Mouse (Mus musculus) embryonic fibroblast, embryonic 13.5 days (primary cell): ENCODE measurements around the gene Dpp6.

Source experiments
- CTCF ChIP-seq: IDR thresholded peaks from 2 replicates; pipeline ENCODE4 v1.5.1; 2011; ENCODE audit warnings: mild to moderate bottlenecking, control low read depth, low read length, moderate library complexity, borderline replicate concordance; ENCODE audit not compliant: insufficient read depth
- POLR2A ChIP-seq: IDR thresholded peaks from 2 replicates; pipeline ENCODE4 v1.6.1; 2011; ENCODE audit warnings: low read depth, mild to moderate bottlenecking, control low read depth, low read length, moderate library complexity

DNA sequence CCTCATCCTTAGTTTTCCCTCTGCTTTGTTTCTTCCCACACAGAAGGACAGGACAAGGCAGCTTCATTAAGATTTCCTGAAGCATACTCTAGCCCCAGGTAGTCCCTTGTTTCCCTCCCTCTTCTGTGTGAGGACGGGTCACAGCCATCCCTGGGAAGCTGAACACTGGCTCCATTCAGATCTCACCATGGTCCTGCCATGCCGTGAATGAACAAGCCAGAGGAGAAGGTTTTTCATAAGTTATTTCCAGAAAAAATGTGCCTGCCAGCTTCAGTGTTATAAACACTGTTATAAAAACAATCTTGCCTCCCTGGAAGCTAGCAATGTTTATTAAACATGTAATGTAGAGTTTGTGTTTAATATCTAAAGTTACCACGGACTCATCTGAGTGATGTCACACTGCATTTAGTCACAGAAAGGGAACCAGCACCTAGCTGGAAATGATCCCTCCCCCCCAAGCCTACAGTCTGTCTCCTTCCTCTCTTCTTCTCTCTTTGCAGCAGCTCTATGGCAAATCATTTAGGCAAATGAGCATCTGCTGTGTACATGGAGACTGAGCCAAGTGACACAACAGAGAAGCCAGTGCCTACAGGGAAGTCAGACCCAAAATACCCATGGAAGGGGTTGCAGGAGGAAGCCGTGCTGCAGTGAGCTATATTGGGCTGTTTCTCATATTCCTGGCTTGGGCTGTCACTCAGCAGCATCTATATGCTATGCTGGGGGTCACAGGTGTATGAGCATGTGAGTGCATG is 128.3 kb downstream of the Dpp6 start:
- no peak for TF ChIP-seq CTCF
- no peak for TF ChIP-seq POLR2A
